Mouse (Mus musculus) midbrain, embryonic 12.5 days (tissue): ENCODE results near the gene Pnp2. TPM values are rescaled to one million over a fixed set of nuclear protein-coding genes. Genes with fewer than 3 reads are reported as not detected.
"Not testable (repeated sequence)": the region's sequence is repeated elsewhere in the genome, so short reads cannot be mapped to it uniquely, and the experiment has no call there.

ENCODE experiments used
- ATAC-seq: fragments of 200-750 bp; cut with Nextera tagmentation; 2 replicates; pipeline ENCODE4 v1.8.0; 2017; ENCODE audit warnings: low read depth, moderate TSS enrichment, moderate library complexity; ENCODE audit not compliant: low FRiP score
- H3K27ac ChIP-seq: fragments of 300-500 bp; sonication (generic); replicated peaks from 2 replicates; pipeline ENCODE4 v1.5.1; 2016; ENCODE audit warnings: mild to moderate bottlenecking
- H3K27me3 ChIP-seq: fragments of 300-500 bp; sonication (generic); 2 replicates; pipeline ENCODE4 v1.6.1; 2016; ENCODE audit warnings: mild to moderate bottlenecking
- H3K36me3 ChIP-seq: fragments of 300-500 bp; sonication (generic); 2 replicates; pipeline ENCODE4 v1.6.1; 2016
- H3K4me1 ChIP-seq: fragments of 300-500 bp; sonication (generic); 2 replicates; pipeline ENCODE4 v1.6.1; 2016
- H3K4me2 ChIP-seq: fragments of 300-500 bp; sonication (generic); replicated peaks from 2 replicates; pipeline ENCODE4 v1.6.1; 2016; ENCODE audit warnings: mild to moderate bottlenecking, moderate library complexity
- H3K4me3 ChIP-seq: fragments of 300-500 bp; sonication (generic); 2 replicates; pipeline ENCODE4 v1.5.1; 2016; ENCODE audit warnings: mild to moderate bottlenecking
- H3K9ac ChIP-seq: fragments of 300-500 bp; sonication (generic); replicated peaks from 2 replicates; pipeline ENCODE4 v1.6.1; 2016; ENCODE audit warnings: mild to moderate bottlenecking, moderate library complexity
- H3K9me3 ChIP-seq: fragments of 300-500 bp; sonication (generic); 2 replicates; pipeline ENCODE4 v1.6.1; 2016; ENCODE audit warnings: mild to moderate bottlenecking
- WGBS: fragments of 180-500 bp; shearing (Covaris S2); methylation state at CpG from one replicate; pipeline ENCODE4 v1.1.7; 2016; 5-methylcytosine and 5-hydroxymethylcytosine counted together
- polyA plus RNA-seq: library from polyadenylated mRNA; unstranded; fragments of >200 nt; fragmentation: Nextera tagmentation; extraction: Ambion mirVana; gene quantifications from 2 replicates; pipeline ENCODE4 v1.2.1, GENCODE M21; 2016

Gene Pnp2
- polyA plus RNA-seq, 1 experiment from 2014 or later: 0.52 TPM

- H3K4me1 ChIP-seq: peaks cover 1% of the 10 kb centered on the region
- H3K36me3 ChIP-seq: no peaks in the 10 kb centered on the region
- no peak overlapping the region for H3K27ac ChIP-seq
- no peak overlapping the region for H3K4me2 ChIP-seq
- WGBS: 56% methylated on average over 1 of the region's 1 CpGs
- ATAC-seq: no peak
- no peaks in the 10 kb centered on the region for H3K9me3 ChIP-seq
- no peak overlapping the region for H3K4me3 ChIP-seq
- H3K9ac ChIP-seq: no peak overlapping the region
- no peaks in the 10 kb centered on the region for H3K27me3 ChIP-seq
Measured at GRCm38 (mm10) chr14:50936649-50937048, 19.1 kb upstream of the Pnp2 start.

DNA sequence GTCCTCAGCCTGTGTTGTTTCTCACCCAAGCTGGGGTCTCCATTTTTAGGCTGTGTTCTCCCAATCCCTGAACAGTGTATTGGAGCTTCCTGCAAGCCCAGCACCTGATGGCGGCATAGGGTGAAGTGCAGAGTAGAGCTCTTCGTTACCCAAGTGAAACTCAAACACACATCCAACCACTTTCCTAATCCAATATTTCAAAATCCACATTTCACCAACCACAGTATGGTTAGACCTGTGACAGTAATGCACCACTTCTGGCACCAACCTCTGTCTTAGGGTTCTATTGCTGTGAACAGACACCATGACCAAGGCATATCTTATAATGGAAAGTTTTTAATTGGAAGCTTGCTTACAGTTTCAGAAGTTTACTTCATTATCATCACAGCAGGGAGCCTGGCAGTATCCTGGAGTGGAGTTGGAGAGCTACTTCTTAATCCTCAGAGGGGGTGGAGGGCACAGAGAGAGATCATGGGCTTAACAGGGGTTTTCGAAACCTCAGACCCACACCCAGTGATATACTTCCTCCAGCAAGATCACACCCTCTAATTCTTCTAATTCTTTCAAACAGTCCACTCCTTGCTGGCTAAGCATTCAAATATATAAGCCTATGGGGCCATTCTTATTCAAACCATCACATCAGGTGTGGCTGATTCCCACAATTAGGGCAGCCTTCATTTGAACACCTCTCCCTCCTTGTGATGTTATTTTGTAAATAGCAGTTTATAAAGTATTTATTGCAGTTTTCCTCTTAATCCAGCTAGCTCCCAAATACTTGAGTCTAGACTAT, 17.5 kb upstream of the Pnp2 start:
- 90% methylated on average over 3 of the region's 3 CpGs for WGBS

GRCm38 (mm10) chr14:50938940-50939339, 16.9 kb upstream of the Pnp2 start:
- H3K27me3 ChIP-seq: no peaks in the 10 kb centered on the region
- no peak overlapping the region for H3K4me3 ChIP-seq
- no peak overlapping the region for H3K27ac ChIP-seq
- H3K4me1 ChIP-seq: no peaks in the 10 kb centered on the region
- no peak for ATAC-seq
- no peaks in the 10 kb centered on the region for H3K36me3 ChIP-seq
- WGBS: 46% methylated on average over 2 of the region's 2 CpGs
- no peak overlapping the region for H3K4me2 ChIP-seq
- H3K9ac ChIP-seq: no peak overlapping the region
- no peaks in the 10 kb centered on the region for H3K9me3 ChIP-seq

More for the DNA sequence above, 17.5 kb upstream of the Pnp2 start:
- Histone ChIP-seq H3K9me3 (no peaks in the 10 kb centered on the region), H3K9ac (no peak overlapping the region), H3K4me3 (no peak overlapping the region), H3K27ac (no peak overlapping the region), H3K27me3 (no peaks in the 10 kb centered on the region), H3K4me1 (no peaks in the 10 kb centered on the region), H3K4me2 (no peak overlapping the region), H3K36me3 (no peaks in the 10 kb centered on the region)
- no peak for ATAC-seq

DNA sequence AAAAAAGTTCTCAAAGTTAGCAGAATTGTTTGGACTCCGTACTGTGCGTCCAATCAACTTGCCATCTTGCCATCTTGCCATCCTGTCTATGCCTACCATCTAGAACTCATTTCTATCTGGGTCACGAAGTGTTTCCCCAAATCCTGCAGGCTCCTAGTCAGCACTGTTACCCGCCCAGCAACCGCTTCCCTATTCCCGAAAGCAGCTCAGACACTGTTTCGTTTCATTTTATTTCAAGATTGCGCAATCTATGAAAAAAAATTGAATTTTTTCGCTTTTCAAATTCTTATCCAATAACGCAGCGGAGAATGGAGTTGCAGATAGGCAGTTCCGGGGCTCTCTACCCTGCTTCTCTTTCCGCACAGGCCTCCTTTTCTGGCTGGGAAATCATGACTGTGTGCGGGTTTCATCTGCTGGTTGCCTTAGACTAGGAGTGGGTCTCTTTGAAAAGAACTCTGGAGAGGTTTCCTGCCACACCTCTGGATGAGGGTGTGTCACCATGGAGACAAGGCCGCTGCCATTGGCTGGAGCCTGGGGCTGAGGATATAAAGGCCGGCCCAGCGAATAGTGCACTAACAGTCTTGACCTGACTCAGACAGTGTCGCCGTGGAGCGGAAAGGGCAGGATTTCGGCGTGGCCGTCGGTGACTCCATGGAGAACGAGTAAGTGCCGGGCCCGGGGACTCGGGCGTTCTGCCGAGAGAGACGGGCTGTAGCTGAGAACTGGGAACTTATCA, 11.7 kb upstream of the Pnp2 start, which contains the start of gene Gm49342:
Gm49342 (plus strand) TSS at position 586 of the 736 bp plus-strand sequence.
- H3K9me3 ChIP-seq: no peaks in the 10 kb centered on the region
- 19% methylated on average over 31 of the region's 31 CpGs for WGBS
- H3K4me2 ChIP-seq: peak within 1 kb of the TSS; percentile 65
- H3K9ac ChIP-seq: peak within 1 kb of the TSS; percentile 52
- no peaks in the 10 kb centered on the region for H3K36me3 ChIP-seq
- peak; percentile 99 for ATAC-seq
- peaks cover 7% of the 10 kb centered on the region for H3K4me1 ChIP-seq
- peak within 1 kb of the TSS; percentile 84 for H3K27ac ChIP-seq
- H3K27me3 ChIP-seq: no peaks in the 10 kb centered on the region
- peak within 1 kb of the TSS; percentile 49 for H3K4me3 ChIP-seq

DNA sequence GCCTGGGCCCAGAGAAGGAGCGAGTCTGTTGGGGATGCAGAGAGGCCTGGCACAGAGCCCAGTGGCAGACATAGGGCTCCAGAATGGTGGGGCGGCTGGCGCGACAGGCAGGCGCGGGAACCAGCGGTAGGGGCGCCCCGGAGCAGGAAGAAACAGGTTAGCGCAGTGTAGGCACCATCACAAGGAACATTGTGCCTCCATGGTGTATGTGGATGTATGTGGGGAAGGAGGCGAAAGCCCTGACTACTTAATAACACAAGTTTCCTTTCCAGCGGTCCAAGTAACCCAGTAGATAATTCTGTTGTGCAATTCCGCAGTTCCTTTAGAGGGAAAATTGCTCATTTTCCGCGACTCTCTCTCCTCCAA, 11.1 kb upstream of the Pnp2 start:
- WGBS: under 1% methylated on average over 15 of the region's 15 CpGs
- H3K36me3 ChIP-seq: not testable (repeated sequence)

DNA sequence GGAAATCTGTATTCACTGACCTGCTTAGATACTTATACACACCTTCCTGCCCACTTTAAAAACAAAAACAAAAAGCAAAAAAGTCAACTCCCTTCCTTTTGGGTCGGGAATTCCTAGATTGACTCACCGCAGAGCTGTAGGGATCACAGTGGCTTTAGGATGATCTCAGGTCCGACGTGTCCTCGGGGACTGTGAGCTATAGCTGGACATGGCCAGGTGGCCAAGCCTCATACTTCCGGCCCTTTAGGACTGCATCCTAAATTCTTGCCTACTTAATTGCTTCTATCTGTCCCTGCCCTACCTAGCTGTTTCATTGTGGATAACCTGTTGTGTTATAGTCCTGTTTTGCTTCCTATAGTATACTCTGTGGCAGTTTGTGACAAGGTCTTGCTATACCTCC, 10.7 kb upstream of the Pnp2 start:
- H3K4me3 ChIP-seq: peak overlapping the region; percentile 49
- not testable (repeated sequence) for H3K36me3 ChIP-seq, H3K27me3 ChIP-seq, H3K4me1 ChIP-seq, H3K9me3 ChIP-seq
- peak; percentile 16; the same call in 1 of the 2 replicates for ATAC-seq
- WGBS: 9% methylated on average over 6 of the region's 6 CpGs
- H3K4me2 ChIP-seq: peak overlapping the region; percentile 65
- peak overlapping the region; percentile 52 for H3K9ac ChIP-seq
- peak overlapping the region; percentile 84 for H3K27ac ChIP-seq

More for the DNA sequence above, 11.1 kb upstream of the Pnp2 start:
- ATAC-seq: peak; percentile 97
- Histone ChIP-seq H3K4me3 (peak overlapping the region; percentile 49), H3K4me2 (peak overlapping the region; percentile 65), H3K9ac (peak overlapping the region; percentile 52), H3K27ac (peak overlapping the region; percentile 84)
- not testable (repeated sequence) for H3K9me3 ChIP-seq, H3K4me1 ChIP-seq, H3K27me3 ChIP-seq

GRCm38 (mm10) chr14:50945526-50945925, 10.3 kb upstream of the Pnp2 start:
- H3K27me3 ChIP-seq, H3K4me1 ChIP-seq, H3K9me3 ChIP-seq, ATAC-seq, H3K36me3 ChIP-seq, H3K9ac ChIP-seq, H3K27ac ChIP-seq: not testable (repeated sequence)
- 36% methylated on average over 3 of the region's 3 CpGs for WGBS
- Histone ChIP-seq H3K4me3 (peak overlapping the region; percentile 49), H3K4me2 (peak overlapping the region; percentile 65)

DNA sequence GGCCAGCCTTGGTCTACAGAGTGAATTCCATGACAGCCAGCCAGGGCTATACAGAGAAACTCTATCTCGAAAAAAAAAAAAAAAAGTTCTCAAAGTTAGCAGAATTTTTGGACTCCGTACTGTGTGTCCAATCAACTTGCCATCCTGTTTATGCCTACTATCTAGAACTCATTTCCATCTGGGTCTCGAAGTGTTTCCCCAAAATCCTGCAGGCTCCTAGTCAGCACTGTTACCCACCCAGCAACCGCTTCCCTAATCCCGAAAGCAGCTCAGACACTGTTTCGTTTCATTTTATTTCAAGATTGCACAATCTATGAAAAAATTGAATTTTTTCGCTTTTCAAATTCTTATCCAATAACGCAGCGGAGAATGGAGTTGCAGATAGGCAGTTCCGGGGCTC, 305 bp upstream of the Pnp2 start:
- WGBS: 92% methylated on average over 10 of the region's 10 CpGs
- peaks cover 12% of the 10 kb centered on the region for H3K36me3 ChIP-seq

GRCm38 (mm10) chr14:50956724-50957123, 932 bp downstream of the Pnp2 start:
- H3K9me3 ChIP-seq, H3K27ac ChIP-seq, H3K4me2 ChIP-seq, H3K4me1 ChIP-seq, H3K4me3 ChIP-seq, H3K36me3 ChIP-seq, H3K9ac ChIP-seq, H3K27me3 ChIP-seq, ATAC-seq: not testable (repeated sequence)
- 76% methylated on average over 6 of the region's 6 CpGs for WGBS

More for the DNA sequence above, 305 bp upstream of the Pnp2 start:
- Histone ChIP-seq H3K27ac (no peak overlapping the region), H3K4me1 (no peaks in the 10 kb centered on the region), H3K9me3 (no peaks in the 10 kb centered on the region), H3K9ac (no peak overlapping the region), H3K4me2 (no peak overlapping the region), H3K4me3 (no peak overlapping the region), H3K27me3 (no peaks in the 10 kb centered on the region)
- ATAC-seq: no peak

DNA sequence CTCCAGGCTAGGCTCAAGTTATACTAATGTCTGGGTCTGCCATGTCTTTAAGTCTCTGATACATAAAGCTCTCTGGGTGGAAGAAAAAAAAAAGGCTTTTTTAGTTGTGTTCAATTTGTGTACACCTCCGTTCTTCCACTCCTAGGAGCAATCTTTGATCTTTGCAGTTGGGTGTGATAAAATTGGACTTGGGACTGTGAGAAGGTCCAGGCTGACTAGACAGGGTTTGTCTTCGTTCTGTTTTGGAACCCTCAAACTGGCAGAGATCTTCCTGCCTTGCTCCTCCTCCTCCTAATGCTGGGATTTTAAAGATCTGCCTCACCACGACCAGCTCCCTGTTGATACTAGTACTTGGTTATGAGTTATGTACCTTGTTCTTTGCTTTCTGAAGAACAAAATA, 1.4 kb downstream of the Pnp2 start:
- H3K4me1 ChIP-seq, ATAC-seq, H3K9ac ChIP-seq, H3K27me3 ChIP-seq, H3K4me2 ChIP-seq, H3K36me3 ChIP-seq, H3K4me3 ChIP-seq, H3K27ac ChIP-seq, H3K9me3 ChIP-seq: not testable (repeated sequence)
- WGBS: 64% methylated on average over 3 of the region's 3 CpGs

- not testable (repeated sequence) for H3K27me3 ChIP-seq, H3K4me1 ChIP-seq, H3K4me3 ChIP-seq, H3K36me3 ChIP-seq, H3K4me2 ChIP-seq, H3K27ac ChIP-seq, H3K9me3 ChIP-seq, H3K9ac ChIP-seq, ATAC-seq
- 90% methylated on average over 5 of the region's 5 CpGs for WGBS
Measured at GRCm38 (mm10) chr14:50958289-50958995, 2.6 kb downstream of the Pnp2 start.
